Mouse (Mus musculus): ENCODE measurements around the gene Bbip1.

- TF ChIP-seq POLR2A (IDR thresholded peaks at IDR 0.05; ENCODE audit: insufficient read depth, low read length): no peak
- TF ChIP-seq EP300 (IDR thresholded peaks at IDR 0.05; ENCODE audit: insufficient read depth, low read depth, low read length): no peak
- TF ChIP-seq CTCF (IDR thresholded peaks at IDR 0.05; ENCODE audit: low read depth, low read length): no peak
Observed at GRCm38 (mm10) chr19:53962511-53962910, 18.1 kb upstream of the Bbip1 start.
